Mouse (Mus musculus): ENCODE data around the gene Snx18. TPM values are rescaled to one million over a fixed set of nuclear protein-coding genes. Genes with fewer than 3 reads are reported as not detected.

The Snx18 gene
- polyA plus RNA-seq, 1 experiment from 2014 or later = 13.8 TPM

DNA sequence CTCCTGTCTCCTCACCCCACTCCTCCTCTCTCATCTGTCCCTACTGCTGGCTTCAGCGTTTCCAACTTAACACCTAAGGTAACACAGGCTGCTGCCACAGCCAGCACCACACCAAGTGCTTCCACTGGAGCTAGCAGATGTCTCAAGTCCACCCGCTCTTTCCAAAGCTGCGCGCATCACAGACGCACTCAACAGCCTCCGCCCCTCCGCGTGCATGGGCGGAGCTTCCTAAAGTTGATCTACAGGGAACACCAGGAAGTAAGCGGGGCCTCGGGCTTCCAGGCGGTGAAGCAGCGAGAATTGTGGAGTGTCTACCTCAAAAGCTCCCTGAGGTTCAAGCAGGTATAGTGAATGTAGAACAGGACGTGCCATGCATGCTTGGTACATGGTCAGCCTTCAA, 12.2 kb downstream of the Snx18 start:
- no peak for ATAC-seq (ENCODE audit: extremely low read depth, insufficient number of reproducible peaks, low FRiP score, low TSS enrichment)
- H3K4me3 ChIP-seq = no peak overlapping the region
- H3K27me3 ChIP-seq (replicated peaks) = no peaks in the 10 kb centered on the region
- no peak overlapping the region for H3K27ac ChIP-seq (replicated peaks)
- peaks cover 89% of the 10 kb centered on the region for H3K4me1 ChIP-seq
- no peak overlapping the region for H3K9ac ChIP-seq
- H3K9me3 ChIP-seq = no peaks in the 10 kb centered on the region
- peak overlapping the region; percentile 4 for H3K4me2 ChIP-seq
- WGBS = 72% methylated on average over 14 of the region's 14 CpGs
- H3K36me3 ChIP-seq = peaks cover 15% of the 10 kb centered on the region

DNA sequence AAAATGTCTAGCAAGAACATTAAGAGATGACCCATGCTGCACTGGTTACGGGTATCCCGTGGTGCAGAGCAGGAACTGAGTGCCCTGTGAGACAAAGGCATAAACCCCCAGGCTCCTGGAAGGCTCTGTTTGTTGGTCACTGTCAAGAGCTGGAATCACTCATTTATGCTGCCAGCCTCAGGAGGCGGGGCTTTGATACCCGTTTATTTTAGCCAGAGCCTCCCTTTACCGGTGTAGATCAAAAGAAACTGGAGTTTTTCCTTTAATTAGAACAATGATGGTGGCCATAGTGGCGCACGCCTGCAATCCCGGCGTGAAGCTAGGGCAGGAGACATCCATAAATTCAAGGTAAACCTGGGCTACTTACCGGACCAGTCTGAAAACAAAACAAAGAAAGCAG, 12.7 kb downstream of the Snx18 start:
- H3K36me3 ChIP-seq = peaks cover 17% of the 10 kb centered on the region
- no peaks in the 10 kb centered on the region for H3K27me3 ChIP-seq (replicated peaks)
- no peak overlapping the region for H3K27ac ChIP-seq (replicated peaks)
- 86% methylated on average over 10 of the region's 10 CpGs for WGBS
- no peak overlapping the region for H3K9ac ChIP-seq
- H3K4me3 ChIP-seq = no peak overlapping the region
- H3K4me1 ChIP-seq = peaks cover 87% of the 10 kb centered on the region
- ATAC-seq (ENCODE audit: extremely low read depth, insufficient number of reproducible peaks, low FRiP score, low TSS enrichment) = no peak
- no peaks in the 10 kb centered on the region for H3K9me3 ChIP-seq
- peak overlapping the region; percentile 4 for H3K4me2 ChIP-seq

DNA sequence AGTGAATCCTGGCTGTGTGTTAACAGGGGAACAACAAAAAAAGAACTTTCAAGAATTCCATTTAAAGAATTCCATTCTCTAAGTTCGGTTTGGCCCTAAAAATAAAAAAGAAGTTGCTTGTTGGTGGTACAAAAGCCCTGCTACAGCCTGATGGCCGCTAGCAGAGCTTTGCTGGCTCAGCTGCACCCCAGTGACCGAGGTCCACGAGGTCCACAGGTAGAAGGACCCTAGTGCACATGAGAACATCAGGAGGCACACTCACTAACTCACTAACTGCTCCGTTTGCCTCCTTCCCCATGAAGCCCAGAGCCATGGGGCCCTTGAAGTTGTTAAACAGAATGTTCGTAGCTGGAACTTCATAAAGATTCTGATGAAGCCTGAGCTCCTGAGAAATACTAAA, 14.0 kb downstream of the Snx18 start:
- Histone ChIP-seq H3K9me3 (no peaks in the 10 kb centered on the region), H3K36me3 (peaks cover 12% of the 10 kb centered on the region; the same call in 1 of the 2 replicates), H3K27ac (replicated peaks) (0 out of 2 replicates have a peak overlapping the region, but pooled peaks have one; percentile 12), H3K27me3 (replicated peaks) (no peaks in the 10 kb centered on the region), H3K4me3 (no peak overlapping the region), H3K4me2 (no peak overlapping the region), H3K9ac (no peak overlapping the region), H3K4me1 (peaks cover 79% of the 10 kb centered on the region)
- no peak for ATAC-seq (ENCODE audit: extremely low read depth, insufficient number of reproducible peaks, low FRiP score, low TSS enrichment)
- WGBS = 64% methylated on average over 6 of the region's 6 CpGs

DNA sequence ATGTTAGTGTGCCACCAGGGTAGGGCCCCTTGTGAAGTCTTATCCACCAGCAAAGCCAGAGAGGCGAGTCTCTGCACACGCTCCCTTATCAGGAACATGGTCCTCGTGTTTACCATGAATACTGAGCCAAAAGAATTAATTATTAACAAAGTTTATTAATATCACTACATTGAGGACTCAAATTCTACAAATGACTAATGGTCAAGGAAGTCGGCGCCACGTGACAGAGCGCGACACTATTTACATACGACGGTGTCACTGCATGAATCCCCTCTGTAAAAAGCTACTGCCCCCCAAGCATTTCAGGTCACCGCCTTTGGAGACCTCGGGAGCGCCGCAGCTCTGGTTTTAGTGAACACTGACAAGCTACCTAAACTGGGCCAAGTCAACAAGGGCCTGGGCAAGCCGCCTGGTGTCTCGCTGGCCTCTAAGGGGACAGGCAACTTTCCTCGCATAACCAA, 15.5 kb downstream of the Snx18 start:
- Histone ChIP-seq H3K4me2 (no peak overlapping the region), H3K27me3 (replicated peaks) (no peaks in the 10 kb centered on the region), H3K36me3 (peaks cover 12% of the 10 kb centered on the region), H3K4me3 (no peak overlapping the region), H3K27ac (replicated peaks) (no peak overlapping the region; the same call in 1 of the 2 replicates), H3K9ac (no peak overlapping the region), H3K9me3 (no peaks in the 10 kb centered on the region), H3K4me1 (peaks cover 76% of the 10 kb centered on the region)
- ATAC-seq (ENCODE audit: extremely low read depth, insufficient number of reproducible peaks, low FRiP score, low TSS enrichment) = no peak
- WGBS = 77% methylated on average over 17 of the region's 17 CpGs

DNA sequence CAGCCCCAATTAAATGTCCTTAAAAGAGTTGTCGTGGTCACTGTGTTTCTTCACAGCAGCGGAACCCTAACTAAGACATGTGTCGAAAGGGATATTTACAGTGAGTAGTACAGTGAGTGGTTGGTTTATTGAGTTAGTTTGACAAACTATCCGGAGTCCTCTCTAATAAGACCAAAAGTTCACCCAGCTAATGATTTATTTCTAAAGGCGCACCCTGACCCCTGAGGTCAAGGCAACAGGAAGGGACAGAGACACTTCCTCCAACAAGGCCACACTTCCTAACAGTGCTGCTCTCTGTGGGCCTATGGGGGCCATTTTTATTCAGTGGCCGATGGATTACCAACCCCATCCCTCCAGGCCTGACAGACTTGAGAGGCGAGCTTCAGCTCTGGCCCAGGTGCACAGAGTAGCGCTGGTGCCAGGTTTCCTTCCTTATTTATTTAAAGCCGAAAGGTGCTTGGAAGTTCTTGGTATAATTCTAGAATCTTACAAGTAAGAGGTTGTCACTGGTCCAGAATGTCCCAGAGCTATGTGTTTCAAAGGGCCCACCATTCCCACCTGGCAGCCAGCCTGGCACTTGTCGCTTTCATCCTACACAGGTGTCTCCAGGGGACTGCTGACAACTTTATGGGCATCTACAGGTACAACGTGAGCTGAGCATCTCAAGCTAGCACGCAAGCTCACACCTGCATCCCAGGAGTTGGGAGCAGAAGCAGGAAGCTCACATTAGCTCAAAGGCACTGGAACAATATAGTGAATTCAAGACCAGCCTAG, 16.3 kb downstream of the Snx18 start:
- no peaks in the 10 kb centered on the region for H3K27me3 ChIP-seq (replicated peaks)
- H3K9ac ChIP-seq = no peak overlapping the region
- no peak overlapping the region for H3K27ac ChIP-seq (replicated peaks)
- no peak for ATAC-seq (ENCODE audit: extremely low read depth, insufficient number of reproducible peaks, low FRiP score, low TSS enrichment)
- no peak overlapping the region for H3K4me2 ChIP-seq
- peaks cover 12% of the 10 kb centered on the region for H3K36me3 ChIP-seq
- H3K4me3 ChIP-seq = no peak overlapping the region
- H3K9me3 ChIP-seq = no peaks in the 10 kb centered on the region
- H3K4me1 ChIP-seq = peaks cover 76% of the 10 kb centered on the region
- WGBS = 88% methylated on average over 12 of the region's 12 CpGs

- no peak for ATAC-seq (ENCODE audit: extremely low read depth, insufficient number of reproducible peaks, low FRiP score, low TSS enrichment)
- Histone ChIP-seq H3K4me1 (peaks cover 76% of the 10 kb centered on the region), H3K9ac (no peak overlapping the region), H3K9me3 (no peaks in the 10 kb centered on the region), H3K27me3 (replicated peaks) (no peaks in the 10 kb centered on the region), H3K36me3 (peaks cover 10% of the 10 kb centered on the region), H3K4me2 (no peak overlapping the region), H3K27ac (replicated peaks) (no peak overlapping the region), H3K4me3 (no peak overlapping the region)
- WGBS = 77% methylated on average over 18 of the region's 18 CpGs
Observed at GRCm38 (mm10) chr13:113600531-113601463, 17.6 kb downstream of the Snx18 start.

- ATAC-seq (ENCODE audit: extremely low read depth, insufficient number of reproducible peaks, low FRiP score, low TSS enrichment) = no peak
- H3K36me3 ChIP-seq = peaks cover 7% of the 10 kb centered on the region
- peaks cover 76% of the 10 kb centered on the region for H3K4me1 ChIP-seq
Observed at GRCm38 (mm10) chr13:113599701-113600530, 18.4 kb downstream of the Snx18 start.

DNA sequence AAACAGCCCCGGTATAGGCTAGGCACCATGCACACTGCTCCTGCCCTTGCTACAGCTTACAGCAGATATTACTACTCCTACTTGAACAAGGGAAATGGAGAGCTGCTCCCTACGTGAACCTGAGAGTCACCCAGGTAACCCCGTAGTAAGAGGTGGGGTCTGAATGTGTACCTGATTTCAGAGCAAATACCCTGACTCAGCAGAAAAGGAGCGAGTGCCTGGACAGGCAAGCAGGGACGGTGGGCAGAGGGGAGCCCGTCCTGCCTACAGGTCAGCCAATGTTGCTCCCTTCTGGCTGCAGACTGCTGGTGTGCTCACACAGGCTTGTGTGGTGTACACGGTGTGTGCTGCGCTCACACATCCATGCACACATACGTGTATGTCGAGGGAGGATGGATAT, 20.7 kb downstream of the Snx18 start:
- peaks cover 28% of the 10 kb centered on the region for H3K36me3 ChIP-seq
- 78% methylated on average over 10 of the region's 10 CpGs for WGBS
- peak overlapping the region; percentile 8; the same call in 1 of the 2 replicates for H3K27ac ChIP-seq (replicated peaks)
- H3K4me2 ChIP-seq = no peak overlapping the region
- H3K27me3 ChIP-seq (replicated peaks) = no peaks in the 10 kb centered on the region
- no peak for ATAC-seq (ENCODE audit: extremely low read depth, insufficient number of reproducible peaks, low FRiP score, low TSS enrichment)
- peak overlapping the region; percentile 30; the same call in 1 of the 2 replicates for H3K9ac ChIP-seq
- peaks cover 55% of the 10 kb centered on the region for H3K4me1 ChIP-seq
- no peak overlapping the region for H3K4me3 ChIP-seq
- H3K9me3 ChIP-seq = no peaks in the 10 kb centered on the region

More at GRCm38 (mm10) chr13:113599701-113600530, 18.4 kb downstream of the Snx18 start:
- no peak overlapping the region for H3K4me2 ChIP-seq
- 84% methylated on average over 22 of the region's 22 CpGs for WGBS
- H3K9ac ChIP-seq = no peak overlapping the region; the same call in 1 of the 2 replicates
- H3K27me3 ChIP-seq (replicated peaks) = no peaks in the 10 kb centered on the region
- H3K9me3 ChIP-seq = no peaks in the 10 kb centered on the region
- no peak overlapping the region for H3K27ac ChIP-seq (replicated peaks)
- H3K4me3 ChIP-seq = no peak overlapping the region

DNA sequence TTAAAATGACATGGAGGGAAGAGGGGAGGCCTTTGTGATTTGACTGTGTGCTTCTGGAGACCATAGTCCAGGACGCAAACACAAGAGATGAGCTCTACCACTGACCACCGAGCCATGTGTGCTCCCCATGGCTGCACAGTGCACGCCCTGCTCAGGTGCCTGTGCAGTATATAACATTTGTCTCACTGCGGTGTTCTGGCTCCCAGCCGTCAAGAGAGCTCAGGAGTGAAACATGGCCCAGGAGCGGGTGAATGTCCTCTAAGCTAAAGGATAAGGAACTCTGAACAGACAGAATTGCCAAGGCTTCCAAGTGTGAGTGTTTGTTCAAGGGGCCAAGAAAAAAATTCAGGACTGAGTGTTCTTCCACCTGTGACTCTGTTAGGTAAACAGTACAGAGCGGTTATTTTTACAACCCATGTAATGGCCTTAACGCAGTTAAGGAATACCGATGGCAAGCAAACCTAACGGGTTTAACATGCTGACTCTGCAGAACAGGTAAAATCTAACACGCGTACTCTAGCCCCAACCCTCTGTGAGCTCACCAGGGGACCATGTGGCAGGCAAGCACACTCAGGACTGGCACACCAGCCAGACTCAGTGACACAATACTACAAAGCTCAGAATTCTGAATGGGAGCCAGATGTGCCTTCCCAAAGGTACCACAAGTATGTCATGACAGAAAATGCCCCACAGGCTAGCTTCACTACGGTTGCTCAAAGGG, 21.4 kb downstream of the Snx18 start:
- Histone ChIP-seq H3K4me3 (no peak overlapping the region), H3K27me3 (replicated peaks) (no peaks in the 10 kb centered on the region), H3K36me3 (peaks cover 34% of the 10 kb centered on the region), H3K9ac (0 out of 2 replicates have a peak overlapping the region, but pooled peaks have one; percentile 37), H3K9me3 (no peaks in the 10 kb centered on the region), H3K4me2 (no peak overlapping the region), H3K4me1 (peaks cover 48% of the 10 kb centered on the region), H3K27ac (replicated peaks) (peak overlapping the region; percentile 8; the same call in 1 of the 2 replicates)
- 73% methylated on average over 13 of the region's 13 CpGs for WGBS
- ATAC-seq (ENCODE audit: extremely low read depth, insufficient number of reproducible peaks, low FRiP score, low TSS enrichment) = no peak

- Histone ChIP-seq H3K9me3 (no peaks in the 10 kb centered on the region), H3K27me3 (replicated peaks) (no peaks in the 10 kb centered on the region), H3K4me3 (no peak overlapping the region), H3K4me2 (no peak overlapping the region), H3K9ac (peak overlapping the region; percentile 37; the same call in 1 of the 2 replicates), H3K27ac (replicated peaks) (no peak overlapping the region), H3K4me1 (peaks cover 52% of the 10 kb centered on the region), H3K36me3 (peaks cover 38% of the 10 kb centered on the region)
- WGBS = 49% methylated on average over 8 of the region's 8 CpGs
- ATAC-seq (ENCODE audit: extremely low read depth, insufficient number of reproducible peaks, low FRiP score, low TSS enrichment) = no peak
Observed at GRCm38 (mm10) chr13:113595987-113596386, 22.4 kb downstream of the Snx18 start.
